Mouse (Mus musculus) forebrain, postnatal 0 days (tissue): ENCODE data around the gene Zfp428. TPM values are rescaled to one million over a fixed set of nuclear protein-coding genes. Genes with fewer than 3 reads are reported as not detected.

ENCODE experiments used
- ATAC-seq: fragments of 200-750 bp; cut with Nextera tagmentation; 2 replicates; pipeline ENCODE4 v1.8.0; 2017; ENCODE audit warnings: mild to moderate bottlenecking, moderate library complexity
- DNase-seq: peaks from one replicate; pipeline ENCODE4 v3.0.0-alpha.2; 2015
- H3K27ac ChIP-seq: fragments of 300-500 bp; sonication (generic); 2 replicates; pipeline ENCODE4 v1.5.1; 2014; ENCODE audit warnings: low read depth, mild to moderate bottlenecking, antibody characterized with exemption, low read length, moderate library complexity, mixed read lengths
- H3K27me3 ChIP-seq: fragments of 300-500 bp; sonication (generic); 2 replicates; pipeline ENCODE4 v1.6.1; 2014; ENCODE audit warnings: mild to moderate bottlenecking, low read length, mixed read lengths; ENCODE audit not compliant: insufficient read depth
- H3K36me3 ChIP-seq: fragments of 300-500 bp; sonication (generic); 2 replicates; pipeline ENCODE4 v1.6.1; 2014; ENCODE audit warnings: mild to moderate bottlenecking, moderate library complexity; ENCODE audit not compliant: insufficient read depth
- H3K4me1 ChIP-seq: fragments of 300-500 bp; sonication (generic); 2 replicates; pipeline ENCODE4 v1.6.1; 2014; ENCODE audit warnings: antibody characterized with exemption; ENCODE audit not compliant: insufficient read depth
- H3K4me2 ChIP-seq: fragments of 300-500 bp; sonication (generic); 2 replicates; pipeline ENCODE4 v1.6.1; 2014; ENCODE audit warnings: low read depth, mild to moderate bottlenecking, moderate library complexity
- H3K4me3 ChIP-seq: fragments of 300-500 bp; sonication (generic); 2 replicates; pipeline ENCODE4 v1.5.1; 2014; ENCODE audit warnings: low read depth, low read length, mixed read lengths
- H3K9ac ChIP-seq: fragments of 300-500 bp; sonication (generic); 2 replicates; pipeline ENCODE4 v1.6.1; 2014; ENCODE audit warnings: mild to moderate bottlenecking
- H3K9me3 ChIP-seq: fragments of 300-500 bp; sonication (generic); 2 replicates; pipeline ENCODE4 v1.6.1; 2016; ENCODE audit warnings: low read length
- CTCF ChIP-seq: sonication (generic); IDR thresholded peaks from 2 replicates; pipeline ENCODE4 v1.5.1; 2016; ENCODE audit warnings: antibody characterized with exemption, control low read depth, low read depth
- WGBS: fragments of 180-500 bp; shearing (Covaris S2); extraction: QIAGEN DNeasy Blood & Tissue Kit; methylation state at CpG from one replicate; pipeline ENCODE4 v1.1.7; 2014; 5-methylcytosine and 5-hydroxymethylcytosine counted together
- polyA plus RNA-seq: library from polyadenylated mRNA; unstranded; fragments of >200 nt; fragmentation: Nextera tagmentation; extraction: Ambion mirVana; gene quantifications from 2 replicates; pipeline ENCODE4 v1.2.1, GENCODE M21; 2015
- total RNA-seq: library from RNA; depleted of rRNA; stranded (reverse); fragments of >200 nt; gene quantifications from 2 replicates; pipeline ENCODE4 v1.2.3, GENCODE M21; 2014

The Zfp428 gene
- total and polyA plus RNA-seq, 2 experiments from 2014 or later: 196 to 258 TPM

DNA sequence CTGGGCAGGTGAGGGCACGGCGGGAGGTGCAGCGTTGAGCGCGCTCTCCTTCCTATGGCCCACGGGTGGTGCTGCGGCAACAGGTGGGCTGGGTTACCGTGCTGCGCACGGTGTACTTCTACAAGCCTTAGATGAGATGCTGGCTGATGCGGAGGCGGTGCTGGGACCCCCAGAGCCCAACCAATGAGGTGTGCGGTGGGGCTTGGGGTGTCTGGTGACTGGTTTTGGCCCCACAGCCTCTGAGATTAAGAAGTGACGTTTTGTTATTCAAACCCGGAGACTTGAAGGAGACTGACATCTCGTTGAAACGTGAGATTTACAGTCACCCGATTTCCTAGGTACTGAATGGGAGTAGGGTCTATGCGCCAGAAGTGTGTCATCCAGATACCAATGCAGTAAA lies 27.5 kb downstream of the Zfp428 start:
- no peak for ATAC-seq
- H3K4me3 ChIP-seq: no peak overlapping the region
- WGBS: 35% methylated on average over 19 of the region's 19 CpGs

DNA sequence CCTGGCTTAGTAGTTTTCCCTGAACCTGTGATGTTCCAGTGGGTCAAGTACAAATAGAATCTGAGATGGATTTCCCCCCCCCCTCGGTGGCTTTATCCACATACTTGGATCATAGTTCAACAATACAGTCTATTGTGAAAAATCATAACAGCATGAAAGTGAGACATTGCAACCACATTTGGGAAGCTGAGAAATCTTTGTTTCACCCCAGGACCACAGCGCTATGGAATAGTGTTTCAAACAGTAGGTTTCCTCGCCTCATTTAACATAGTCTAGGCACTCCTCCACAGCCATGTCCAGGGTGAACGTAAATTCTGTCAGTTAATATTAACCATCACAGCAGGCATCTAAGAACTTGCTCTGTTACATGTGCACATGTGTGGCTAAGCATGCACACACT lies 30.3 kb downstream of the Zfp428 start:
- no peaks in the 10 kb centered on the region for H3K9me3 ChIP-seq
- WGBS: 83% methylated on average over 4 of the region's 4 CpGs
- H3K4me1 ChIP-seq: peaks cover 6% of the 10 kb centered on the region; the same call in 1 of the 2 replicates
- H3K27me3 ChIP-seq: no peaks in the 10 kb centered on the region
- no peak overlapping the region for H3K4me2 ChIP-seq
- ATAC-seq: no peak
- TF ChIP-seq CTCF: no peak
- H3K36me3 ChIP-seq: peaks cover 29% of the 10 kb centered on the region
- no peak overlapping the region for H3K27ac ChIP-seq
- no peak overlapping the region for H3K4me3 ChIP-seq
- DNase-seq: no peak
- H3K9ac ChIP-seq: no peak overlapping the region

More for the DNA sequence above, 27.5 kb downstream of the Zfp428 start:
- Histone ChIP-seq H3K36me3 (peaks cover 29% of the 10 kb centered on the region), H3K27ac (no peak overlapping the region), H3K4me2 (peak overlapping the region; percentile 15; the same call in 1 of the 2 replicates), H3K4me1 (peaks cover 14% of the 10 kb centered on the region; the same call in 1 of the 2 replicates), H3K27me3 (no peaks in the 10 kb centered on the region), H3K9me3 (no peaks in the 10 kb centered on the region), H3K9ac (0 out of 2 replicates have a peak overlapping the region, but pooled peaks have one; percentile 6)
- TF ChIP-seq CTCF: no peak
- no peak for DNase-seq

DNA sequence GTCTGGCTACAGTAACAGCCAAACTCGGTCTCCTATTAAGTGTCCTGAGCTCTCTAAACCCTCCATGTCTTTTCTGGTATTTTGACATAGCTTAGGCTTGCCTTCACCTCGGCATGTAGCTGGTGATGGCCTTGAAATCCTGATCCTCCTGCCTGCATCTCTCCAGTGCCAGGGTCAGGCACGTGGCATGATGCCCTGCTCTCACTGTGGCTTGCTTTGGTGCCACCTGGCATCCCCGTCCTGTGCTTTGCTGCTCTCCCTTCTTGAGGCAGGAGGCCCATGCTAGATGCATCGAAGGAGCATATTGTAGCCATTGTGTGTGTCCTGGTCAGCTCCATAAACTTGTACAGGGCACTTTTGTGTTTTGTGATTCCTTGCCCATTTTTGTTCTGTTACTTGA lies 30.8 kb downstream of the Zfp428 start:
- H3K36me3 ChIP-seq: peaks cover 29% of the 10 kb centered on the region
- peaks cover under 1% of the 10 kb centered on the region; the same call in 1 of the 2 replicates for H3K4me1 ChIP-seq
- no peak overlapping the region for H3K4me2 ChIP-seq
- no peaks in the 10 kb centered on the region for H3K9me3 ChIP-seq
- no peaks in the 10 kb centered on the region for H3K27me3 ChIP-seq
- no peak for ATAC-seq
- no peak for TF ChIP-seq CTCF
- H3K4me3 ChIP-seq: no peak overlapping the region
- no peak for DNase-seq
- H3K9ac ChIP-seq: no peak overlapping the region
- 74% methylated on average over 5 of the region's 5 CpGs for WGBS
- no peak overlapping the region for H3K27ac ChIP-seq

DNA sequence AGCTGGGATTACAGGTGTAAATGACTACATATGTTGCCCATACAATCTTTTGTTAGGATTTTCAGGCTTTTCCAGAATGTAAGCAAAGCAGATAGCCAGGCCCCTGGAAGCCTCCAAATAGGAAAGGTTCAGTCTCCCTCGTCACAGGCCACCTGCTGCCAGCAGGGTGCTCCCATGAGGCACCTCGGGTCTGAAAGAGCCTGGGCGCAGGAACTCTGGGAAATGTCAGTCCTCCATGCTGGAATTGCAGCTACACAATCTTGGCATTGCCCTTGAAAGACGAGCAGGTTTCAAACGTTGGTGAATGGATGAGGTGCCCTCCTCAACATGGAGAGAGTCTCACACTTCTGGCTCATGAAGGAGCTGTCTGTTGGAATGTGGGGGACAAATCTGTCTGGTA lies 31.3 kb downstream of the Zfp428 start:
- DNase-seq: no peak
- no peaks in the 10 kb centered on the region for H3K4me1 ChIP-seq

DNA sequence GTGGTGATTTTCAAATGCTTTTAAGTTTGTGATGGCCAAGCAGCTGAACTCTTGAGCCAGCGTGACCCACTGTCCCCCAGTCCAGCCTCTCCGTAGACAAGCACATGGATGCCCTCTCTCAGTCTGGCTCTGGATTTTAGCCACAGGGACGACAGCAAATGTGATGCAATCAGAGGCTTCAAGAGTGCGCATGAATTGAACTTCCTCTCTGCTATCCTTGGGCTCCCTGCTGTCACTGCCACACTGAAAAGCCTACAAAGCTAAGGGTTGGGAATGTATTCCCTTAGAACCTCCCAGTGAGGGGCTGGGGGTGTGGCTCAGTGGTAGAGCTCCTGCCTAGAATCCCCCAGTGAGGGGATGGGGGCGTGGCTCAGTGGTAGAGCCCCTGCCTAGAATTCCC lies 31.9 kb downstream of the Zfp428 start:
- 81% methylated on average over 5 of the region's 5 CpGs for WGBS
- Histone ChIP-seq H3K4me1 (no peaks in the 10 kb centered on the region), H3K4me3 (no peak overlapping the region), H3K27me3 (no peaks in the 10 kb centered on the region), H3K9ac (no peak overlapping the region), H3K4me2 (no peak overlapping the region), H3K9me3 (no peaks in the 10 kb centered on the region), H3K36me3 (peaks cover 22% of the 10 kb centered on the region), H3K27ac (no peak overlapping the region)
- ATAC-seq: no peak
- DNase-seq: no peak
- TF ChIP-seq CTCF: no peak

More for the DNA sequence above, 31.3 kb downstream of the Zfp428 start:
- no peak for ATAC-seq
- Histone ChIP-seq H3K4me3 (no peak overlapping the region), H3K27me3 (no peaks in the 10 kb centered on the region), H3K9me3 (no peaks in the 10 kb centered on the region), H3K36me3 (peaks cover 27% of the 10 kb centered on the region), H3K4me2 (no peak overlapping the region), H3K27ac (no peak overlapping the region), H3K9ac (no peak overlapping the region)
- no peak for TF ChIP-seq CTCF
- WGBS: 37% methylated on average over 5 of the region's 5 CpGs

DNA sequence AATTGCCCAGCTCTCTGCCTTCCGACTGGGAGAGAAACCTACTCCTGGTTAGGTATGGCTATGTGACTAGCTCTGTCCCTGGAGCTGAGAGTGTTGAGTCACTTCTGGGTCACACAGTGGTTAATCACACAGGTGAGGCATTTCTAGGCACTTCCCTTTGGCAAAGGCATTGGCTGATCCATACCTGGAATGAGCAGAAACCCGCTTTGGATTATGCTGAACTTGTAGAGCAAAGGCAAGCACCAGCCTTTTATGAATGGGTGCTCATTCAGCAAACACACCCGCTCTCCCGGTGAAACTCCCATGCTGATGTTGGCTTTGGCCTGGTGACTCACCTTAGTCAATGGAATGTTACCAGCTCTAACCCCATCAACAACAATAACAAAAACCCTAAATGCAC lies 32.9 kb downstream of the Zfp428 start:
- no peak for DNase-seq
- H3K4me3 ChIP-seq: no peak overlapping the region
- no peaks in the 10 kb centered on the region for H3K9me3 ChIP-seq
- ATAC-seq: no peak
- H3K4me1 ChIP-seq: no peaks in the 10 kb centered on the region
- TF ChIP-seq CTCF: no peak
- H3K27me3 ChIP-seq: no peaks in the 10 kb centered on the region
- no peak overlapping the region for H3K4me2 ChIP-seq
- 95% methylated on average over 4 of the region's 4 CpGs for WGBS
- no peak overlapping the region for H3K27ac ChIP-seq
- no peak overlapping the region for H3K9ac ChIP-seq
- H3K36me3 ChIP-seq: peaks cover 13% of the 10 kb centered on the region; the same call in 1 of the 2 replicates

DNA sequence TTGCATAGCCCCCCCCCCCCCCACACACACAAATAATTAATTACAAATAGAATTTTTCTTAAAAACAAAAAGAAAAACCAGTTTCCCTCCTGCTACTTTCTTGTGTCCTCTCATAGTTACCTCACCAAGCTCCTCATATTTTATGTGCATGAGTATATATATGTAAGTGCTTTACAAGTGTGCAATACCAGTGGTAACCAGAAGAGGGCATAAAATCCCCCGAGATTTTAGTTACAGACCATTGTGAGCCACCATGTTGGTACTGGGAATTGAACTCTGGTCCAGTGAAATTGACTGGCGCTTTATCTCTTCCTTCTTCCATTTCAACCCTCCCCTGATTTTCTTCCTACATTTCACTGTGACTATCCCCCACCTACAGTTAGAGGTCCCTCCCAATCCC lies 37.7 kb downstream of the Zfp428 start:
- 85% methylated on average over 2 of the region's 2 CpGs for WGBS
- no peaks in the 10 kb centered on the region; the same call in 1 of the 2 replicates for H3K36me3 ChIP-seq
- H3K9me3 ChIP-seq: no peaks in the 10 kb centered on the region
- DNase-seq (no peak), ATAC-seq (no peak)
- no peak overlapping the region for H3K9ac ChIP-seq
- no peak overlapping the region for H3K4me2 ChIP-seq
- peak; percentile 22; the same call in 1 of the 2 replicates for TF ChIP-seq CTCF
- no peaks in the 10 kb centered on the region for H3K4me1 ChIP-seq
- no peaks in the 10 kb centered on the region for H3K27me3 ChIP-seq
- H3K4me3 ChIP-seq: no peak overlapping the region
- no peak overlapping the region for H3K27ac ChIP-seq
